Mouse (Mus musculus) skeletal muscle tissue, postnatal 0 days (tissue): ENCODE results near the gene Klrc1. TPM values are rescaled to one million over a fixed set of nuclear protein-coding genes. Genes with fewer than 3 reads are reported as not detected.

Experiments
- microRNA-seq, 2 experiments: library from miRNA; unstranded; fragments of <30 nt; microRNA quantifications; one replicate each; pipeline ENCODE4; 2016
- polyA plus RNA-seq: library from polyadenylated mRNA; unstranded; fragments of >200 nt; fragmentation: Nextera tagmentation; extraction: Ambion mirVana; gene quantifications from 2 replicates; pipeline ENCODE4 v1.2.1, GENCODE M21; 2015

The Klrc1 gene
- polyA plus RNA-seq = 0.15 TPM in 1 of 2 replicates, not detected in the other

GRCm38 (mm10) chr6:129678873-129679272 is at the start of gene Klrc1:
TSS of gene Klrc1 (minus strand) at chr6:129678973.

GRCm38 (mm10) chr6:129717032-129717431 is 38.3 kb upstream of the Klrc1 start, which contains the start of gene Klri1:
TSS of gene Klri1 (minus strand) at chr6:129717132.

GRCm38 (mm10) chr6:129660589-129660988 is 18.2 kb downstream of the Klrc1 start, which contains the start of gene Klrc2:
TSS of gene Klrc2 (minus strand) at chr6:129660689.

GRCm38 (mm10) chr6:129643237-129643636 is 35.5 kb downstream of the Klrc1 start, which contains the start of gene Klrc3:
TSS of gene Klrc3 (minus strand) at chr6:129643337.

GRCm38 (mm10) chr6:129623735-129624134 is 55.0 kb downstream of the Klrc1 start, which contains the start of gene Klrk1:
TSS of gene Klrk1 (minus strand) at chr6:129623864.

Small RNA genes within 50 kb of the gene (microRNA-seq; reads per million reads assigned to microRNA genes)
- gene Mir680-1 = 0 reads per million in 2 experiments

Other genes starting within 250 kb of the Klrc1 start
- 4.0 and 5.0 TPM in 2 replicates for gene Clec1a, start 227.0 kb downstream of the Klrc1 start, polyA plus RNA-seq
- gene Olr1, start 171.8 kb downstream of the Klrc1 start, polyA plus RNA-seq = 0.27 TPM in 1 of 2 replicates, not detected in the other
- gene Tmem52b, start 166.4 kb downstream of the Klrc1 start, polyA plus RNA-seq = not detected in 2 replicates
- gene Gabarapl1, start 145.8 kb downstream of the Klrc1 start, polyA plus RNA-seq = 31.6 and 33.9 TPM in 2 replicates
- gene Klre1, start 101.1 kb downstream of the Klrc1 start, polyA plus RNA-seq = not detected in 2 replicates
- 0.19 and 0.52 TPM in 2 replicates for gene Klrd1, start 87.2 kb downstream of the Klrc1 start, polyA plus RNA-seq
- 0.13 TPM in 1 of 2 replicates, not detected in the other for gene Klrk1, start 55.1 kb downstream of the Klrc1 start, polyA plus RNA-seq
- gene Klrc3, start 35.6 kb downstream of the Klrc1 start, polyA plus RNA-seq = not detected in 2 replicates
- not detected in 2 replicates for gene Klrc2, start 18.3 kb downstream of the Klrc1 start, polyA plus RNA-seq
- not detected in 2 replicates for gene Klri1, start 38.2 kb upstream of the Klrc1 start, polyA plus RNA-seq
- not detected in 2 replicates for gene Klri2, start 61.5 kb upstream of the Klrc1 start, polyA plus RNA-seq
- gene Gm156, start 105.3 kb upstream of the Klrc1 start, polyA plus RNA-seq = not detected in 2 replicates
- gene Gm17631, start 183.7 kb upstream of the Klrc1 start, polyA plus RNA-seq = not detected in 2 replicates
- gene Klra17, start 197.7 kb upstream of the Klrc1 start, polyA plus RNA-seq = not detected in 2 replicates
- gene Klra5, start 238.7 kb upstream of the Klrc1 start, polyA plus RNA-seq = not detected in 2 replicates